Mouse (Mus musculus): ENCODE results near the gene Mrpl19. TPM values are rescaled to one million over a fixed set of nuclear protein-coding genes. Genes with fewer than 3 reads are reported as not detected.

The Mrpl19 gene
- total and polyA plus RNA-seq, 3 experiments: 36.6 to 89.0 TPM; not detected in 1

GRCm38 (mm10) chr6:81911244-81911643, 54.5 kb downstream of the Mrpl19 start:
- H3K27ac ChIP-seq (ENCODE audit: control insufficient read depth, low read depth, low read length): no peak overlapping the region
- no peak for TF ChIP-seq MAFK (IDR thresholded peaks at IDR 0.05; ENCODE audit: borderline replicate concordance, low read depth, low read length)
- TF ChIP-seq GATA1 (IDR thresholded peaks at IDR 0.05; ENCODE audit: low read depth, low read length): no peak
- no peak for TF ChIP-seq EP300 (IDR thresholded peaks at IDR 0.05; ENCODE audit: low read depth in 1 of 2, low read length in 2 of 2)
- TF ChIP-seq BHLHE40 (IDR thresholded peaks at IDR 0.05; ENCODE audit: borderline replicate concordance, low read depth, low read length): no peak
- TF ChIP-seq CHD2 (IDR thresholded peaks at IDR 0.05; ENCODE audit: low read length): no peak
- no peak for TF ChIP-seq ZMIZ1 (IDR thresholded peaks at IDR 0.05; ENCODE audit: low read depth, low read length)
- TF ChIP-seq USF2 (IDR thresholded peaks at IDR 0.05; ENCODE audit: borderline replicate concordance in 1 of 2, insufficient read depth in 1 of 2, low read depth in 1 of 2, low read length in 2 of 2): no peak
- TF ChIP-seq TCF12 (IDR thresholded peaks at IDR 0.05; ENCODE audit: low read depth, low read length): no peak
- no peak for TF ChIP-seq E2F4 (IDR thresholded peaks at IDR 0.05; ENCODE audit: borderline replicate concordance, low read depth, low read length)
- no peak for TF ChIP-seq UBTF (IDR thresholded peaks at IDR 0.05; ENCODE audit: borderline replicate concordance, insufficient read depth, low read depth, low read length)
- TF ChIP-seq SIN3A (IDR thresholded peaks at IDR 0.05; ENCODE audit: low read length): no peak
- no peak for TF ChIP-seq MEF2A (IDR thresholded peaks at IDR 0.05; ENCODE audit: extremely low read depth, insufficient replicate concordance, low read depth, low read length, poor library complexity, severe bottlenecking)
- no peak for TF ChIP-seq GABPA (IDR thresholded peaks at IDR 0.05; ENCODE audit: low read depth, low read length)
- TF ChIP-seq HCFC1 (IDR thresholded peaks at IDR 0.05; ENCODE audit: low read depth, low read length): no peak
- H3K79me2 ChIP-seq (ENCODE audit: control insufficient read depth, insufficient read depth, low read length, poor library complexity): no peaks in the 10 kb centered on the region
- no peak overlapping the region for H3K4me3 ChIP-seq (ENCODE audit: control insufficient read depth in 1 of 2, insufficient read depth in 1 of 2, low read depth in 2 of 2, low read length in 2 of 2)
- H3K9ac ChIP-seq (ENCODE audit: control insufficient read depth, low read depth, low read length, poor library complexity, severe bottlenecking): no peak overlapping the region
- no peak for DNase-seq (ENCODE audit: low read depth, low spot score)
- no peaks in the 10 kb centered on the region for H3K27me3 ChIP-seq (ENCODE audit: control insufficient read depth in 1 of 2, insufficient read depth in 2 of 2, low read length in 2 of 2)
- H3K36me3 ChIP-seq (ENCODE audit: control insufficient read depth in 1 of 2, insufficient read depth in 2 of 2, low read length in 2 of 2): no peaks in the 10 kb centered on the region
- H3K4me1 ChIP-seq (ENCODE audit: control insufficient read depth in 1 of 2, insufficient read depth in 2 of 2, low read length in 2 of 2): no peaks in the 10 kb centered on the region
- H3K9me3 ChIP-seq (replicated peaks; ENCODE audit: insufficient read depth, low read length): no peaks in the 10 kb centered on the region

DNA sequence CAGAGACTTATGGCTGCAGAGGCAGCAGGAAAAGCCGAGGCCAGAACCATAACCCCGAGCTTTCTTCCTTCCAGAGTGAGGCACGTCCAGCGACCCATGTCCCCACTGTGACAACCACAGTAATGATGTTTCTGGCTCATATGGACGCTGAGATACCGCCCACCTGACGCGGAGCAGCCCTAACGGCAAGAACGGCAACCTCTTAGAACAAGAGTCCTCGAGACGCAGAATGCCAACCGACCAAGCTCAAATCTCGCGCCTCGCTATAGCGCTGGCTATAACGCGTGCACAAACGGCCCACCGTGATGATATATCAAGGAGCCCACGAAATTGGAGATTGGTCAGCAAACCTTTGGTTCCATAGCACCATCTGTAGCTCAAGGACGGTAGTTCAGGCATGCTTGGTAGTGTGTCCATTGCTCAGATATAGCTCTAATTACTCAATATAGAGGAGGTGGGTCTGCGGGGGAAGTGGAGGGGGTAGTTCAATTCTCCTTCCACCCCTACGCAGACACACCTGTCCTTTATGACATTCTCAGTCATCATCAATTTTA, 55.4 kb downstream of the Mrpl19 start:
- H3K27me3 ChIP-seq (ENCODE audit: control insufficient read depth in 1 of 2, insufficient read depth in 2 of 2, low read length in 2 of 2): no peaks in the 10 kb centered on the region
- H3K27ac ChIP-seq (ENCODE audit: control insufficient read depth, low read depth, low read length): no peak overlapping the region
- H3K9ac ChIP-seq (ENCODE audit: control insufficient read depth, low read depth, low read length, poor library complexity, severe bottlenecking): no peak overlapping the region
- no peaks in the 10 kb centered on the region for H3K36me3 ChIP-seq (ENCODE audit: control insufficient read depth in 1 of 2, insufficient read depth in 2 of 2, low read length in 2 of 2)
- TF ChIP-seq KAT2A (conservative IDR thresholded peaks at IDR 0.05; ENCODE audit: low read depth, low read length) (no peak), RAD21 (IDR thresholded peaks at IDR 0.05; ENCODE audit: low read depth, low read length) (no peak), TAL1 (IDR thresholded peaks at IDR 0.05; ENCODE audit: low read length) (no peak), ETS1 (IDR thresholded peaks at IDR 0.05; ENCODE audit: low read depth, low read length) (no peak), SMC3 (IDR thresholded peaks at IDR 0.05; ENCODE audit: low read depth, low read length) (no peak), TBP (IDR thresholded peaks at IDR 0.05; ENCODE audit: low read depth, low read length) (no peak), GABPA (IDR thresholded peaks at IDR 0.05; ENCODE audit: low read depth, low read length) (no peak), UBTF (IDR thresholded peaks at IDR 0.05; ENCODE audit: borderline replicate concordance, insufficient read depth, low read depth, low read length) (no peak), MAZ (IDR thresholded peaks at IDR 0.05; ENCODE audit: low read depth, low read length) (no peak), GATA1 (IDR thresholded peaks at IDR 0.05; ENCODE audit: low read depth, low read length) (no peak), SIN3A (IDR thresholded peaks at IDR 0.05; ENCODE audit: low read length) (no peak), USF2 (IDR thresholded peaks at IDR 0.05; ENCODE audit: borderline replicate concordance in 1 of 2, insufficient read depth in 1 of 2, low read depth in 1 of 2, low read length in 2 of 2) (no peak), BHLHE40 (IDR thresholded peaks at IDR 0.05; ENCODE audit: borderline replicate concordance, low read depth, low read length) (no peak), CHD2 (IDR thresholded peaks at IDR 0.05; ENCODE audit: low read length) (no peak), HCFC1 (IDR thresholded peaks at IDR 0.05; ENCODE audit: low read depth, low read length) (no peak), EP300 (IDR thresholded peaks at IDR 0.05; ENCODE audit: low read depth in 1 of 2, low read length in 2 of 2) (no peak), ELF1 (IDR thresholded peaks at IDR 0.05; ENCODE audit: low read depth, low read length) (no peak), ZKSCAN1 (IDR thresholded peaks at IDR 0.05; ENCODE audit: low read depth, low read length) (no peak), MAX (IDR thresholded peaks at IDR 0.05; ENCODE audit: low read length) (no peak), MYC (IDR thresholded peaks at IDR 0.05; ENCODE audit: low read depth, low read length) (no peak)
- H3K4me3 ChIP-seq (ENCODE audit: control insufficient read depth in 1 of 2, insufficient read depth in 1 of 2, low read depth in 2 of 2, low read length in 2 of 2): no peak overlapping the region
- H3K4me1 ChIP-seq (ENCODE audit: control insufficient read depth in 1 of 2, insufficient read depth in 2 of 2, low read length in 2 of 2): no peaks in the 10 kb centered on the region
- no peak for DNase-seq (ENCODE audit: low read depth, low spot score)
- H3K79me2 ChIP-seq (ENCODE audit: control insufficient read depth, insufficient read depth, low read length, poor library complexity): no peaks in the 10 kb centered on the region
- H3K9me3 ChIP-seq (replicated peaks; ENCODE audit: insufficient read depth, low read length): no peaks in the 10 kb centered on the region

Measured in MEL (cell line).